Mouse (Mus musculus) stomach, embryonic 14.5 days (tissue): ENCODE data around the gene 4930415O20Rik. TPM values are rescaled to one million over a fixed set of nuclear protein-coding genes. Genes with fewer than 3 reads are reported as not detected.
"Not testable (repeated sequence)": the region's sequence is repeated elsewhere in the genome, so short reads cannot be mapped to it uniquely, and the experiment has no call there.

Experiments used
- ATAC-seq: fragments of 200-750 bp; cut with Nextera tagmentation; 2 replicates; pipeline ENCODE4 v1.8.0; 2017; ENCODE audit warnings: low read depth, moderate TSS enrichment; ENCODE audit not compliant: insufficient number of reproducible peaks, insufficient read depth, low FRiP score
- H3K27ac ChIP-seq: fragments of 300-500 bp; sonication (generic); 2 replicates; pipeline ENCODE4 v1.5.1; 2014; ENCODE audit warnings: mild to moderate bottlenecking, low read length, moderate library complexity, mixed read lengths
- H3K27me3 ChIP-seq: fragments of 300-500 bp; sonication (generic); 2 replicates; pipeline ENCODE4 v1.6.1; 2014; ENCODE audit warnings: low read length, control low read depth, mixed read lengths; ENCODE audit not compliant: control insufficient read depth, insufficient read depth
- H3K36me3 ChIP-seq: fragments of 300-500 bp; sonication (generic); 2 replicates; pipeline ENCODE4 v1.6.1; 2014; ENCODE audit warnings: mild to moderate bottlenecking, control low read depth, low read length, moderate library complexity, mixed read lengths; ENCODE audit not compliant: control insufficient read depth, insufficient read depth
- H3K4me1 ChIP-seq: fragments of 300-500 bp; sonication (generic); 2 replicates; pipeline ENCODE4 v1.6.1; 2014; ENCODE audit warnings: low read length, control low read depth, mixed read lengths; ENCODE audit not compliant: control insufficient read depth, insufficient read depth
- H3K4me2 ChIP-seq: fragments of 300-500 bp; sonication (generic); replicated peaks from 2 replicates; pipeline ENCODE4 v1.6.1; 2014; ENCODE audit warnings: low read depth, low read length, control low read depth
- H3K4me3 ChIP-seq: fragments of 300-500 bp; sonication (generic); 2 replicates; pipeline ENCODE4 v1.5.1; 2014; ENCODE audit warnings: low read depth, low read length, control low read depth
- H3K9ac ChIP-seq: fragments of 300-500 bp; sonication (generic); replicated peaks from 2 replicates; pipeline ENCODE4 v1.6.1; 2014; ENCODE audit warnings: low read depth, mild to moderate bottlenecking, control low read depth, low read length, moderate library complexity, mixed read lengths
- H3K9me3 ChIP-seq: fragments of 300-500 bp; sonication (generic); 2 replicates; pipeline ENCODE4 v1.6.1; 2016; ENCODE audit warnings: low read depth, low read length, control low read depth; ENCODE audit not compliant: control insufficient read depth
- WGBS: fragments of 180-500 bp; shearing (Covaris S2); extraction: QIAGEN DNeasy Blood & Tissue Kit; methylation state at CpG from one replicate; pipeline ENCODE4 v1.1.7; 2014; 5-methylcytosine and 5-hydroxymethylcytosine counted together
- polyA plus RNA-seq: library from polyadenylated mRNA; unstranded; fragments of >200 nt; fragmentation: Nextera tagmentation; extraction: Ambion mirVana; gene quantifications from 2 replicates; pipeline ENCODE4 v1.2.1, GENCODE M21; 2014

Gene 4930415O20Rik
- polyA plus RNA-seq, 1 experiment from 2014 or later, result not detected

- Histone ChIP-seq H3K27ac (no peak overlapping the region), H3K27me3 (no peaks in the 10 kb centered on the region), H3K36me3 (no peaks in the 10 kb centered on the region), H3K4me3 (no peak overlapping the region), H3K4me2 (no peak overlapping the region), H3K9ac (no peak overlapping the region), H3K9me3 (no peaks in the 10 kb centered on the region), H3K4me1 (no peaks in the 10 kb centered on the region)
- ATAC-seq, result peak; percentile 88
- 44% methylated on average over 5 of the region's 5 CpGs for WGBS
Measured at GRCm38 (mm10) chr15:98579795-98580464, 9.1 kb downstream of the 4930415O20Rik start.

- no peaks in the 10 kb centered on the region for H3K36me3 ChIP-seq
- no peak for ATAC-seq
- no peaks in the 10 kb centered on the region for H3K27me3 ChIP-seq
- no peak overlapping the region for H3K27ac ChIP-seq
- no peak overlapping the region for H3K9ac ChIP-seq
- no peak overlapping the region for H3K4me3 ChIP-seq
- H3K9me3 ChIP-seq, result no peaks in the 10 kb centered on the region
- H3K4me2 ChIP-seq, result no peak overlapping the region
- no peaks in the 10 kb centered on the region for H3K4me1 ChIP-seq
- 71% methylated on average over 8 of the region's 8 CpGs for WGBS
Measured at GRCm38 (mm10) chr15:98582410-98582809, 11.6 kb downstream of the 4930415O20Rik start.

DNA sequence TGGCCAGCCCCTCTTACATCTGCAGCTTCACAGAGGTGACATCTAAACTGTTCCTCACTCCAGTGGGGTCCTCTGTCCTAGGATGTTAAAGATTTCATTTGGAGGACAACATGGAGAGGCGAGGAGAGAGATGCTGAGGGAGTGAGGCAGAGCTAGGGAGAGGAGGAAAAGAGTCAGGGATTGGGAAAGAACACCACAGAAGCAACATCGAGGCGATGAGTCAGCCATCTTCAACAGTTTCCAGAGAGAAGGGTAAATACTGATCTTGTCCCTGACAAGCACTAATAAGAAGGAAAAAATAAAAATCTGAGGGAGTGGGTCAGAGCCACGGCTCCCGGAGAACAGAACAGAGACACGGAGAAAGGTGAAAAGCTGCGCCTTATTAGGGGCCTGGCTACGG lies 12.2 kb downstream of the 4930415O20Rik start:
- Histone ChIP-seq H3K9ac (no peak overlapping the region), H3K9me3 (no peaks in the 10 kb centered on the region), H3K27ac (no peak overlapping the region), H3K4me3 (no peak overlapping the region), H3K4me2 (no peak overlapping the region), H3K27me3 (no peaks in the 10 kb centered on the region), H3K4me1 (no peaks in the 10 kb centered on the region), H3K36me3 (no peaks in the 10 kb centered on the region)
- no peak for ATAC-seq
- WGBS, result 76% methylated on average over 8 of the region's 8 CpGs

GRCm38 (mm10) chr15:98585421-98585820 lies 14.6 kb downstream of the 4930415O20Rik start:
- H3K4me2 ChIP-seq, result no peak overlapping the region
- H3K27ac ChIP-seq, result no peak overlapping the region; the same call in 1 of the 2 replicates
- peaks cover 3% of the 10 kb centered on the region; the same call in 1 of the 2 replicates for H3K36me3 ChIP-seq
- H3K4me1 ChIP-seq, result no peaks in the 10 kb centered on the region
- no peaks in the 10 kb centered on the region for H3K27me3 ChIP-seq
- ATAC-seq, result no peak
- WGBS, result 32% methylated on average over 7 of the region's 7 CpGs
- H3K4me3 ChIP-seq, result no peak overlapping the region
- no peaks in the 10 kb centered on the region for H3K9me3 ChIP-seq
- H3K9ac ChIP-seq, result no peak overlapping the region

DNA sequence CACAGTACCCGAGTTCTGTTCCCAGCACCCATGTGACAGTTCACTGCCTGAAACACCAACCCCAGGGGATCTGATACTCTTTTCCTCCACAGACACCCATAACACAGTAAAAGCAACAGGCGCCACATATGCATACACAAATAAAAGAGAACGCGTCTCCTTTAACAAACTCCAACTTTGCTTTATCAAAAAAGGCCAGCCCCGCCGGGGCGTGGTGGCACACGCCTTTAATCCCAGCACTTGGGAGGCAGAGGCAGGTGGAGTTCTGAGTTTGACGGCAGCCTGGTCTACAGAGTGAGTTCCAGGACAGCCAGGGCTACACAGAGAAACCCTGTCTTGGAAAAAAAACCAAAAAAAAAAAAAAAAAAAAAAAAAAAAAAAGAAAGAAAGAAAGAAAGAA lies 15.3 kb downstream of the 4930415O20Rik start:
- ATAC-seq, H3K4me3 ChIP-seq, H3K9ac ChIP-seq, H3K4me1 ChIP-seq, H3K36me3 ChIP-seq, H3K27me3 ChIP-seq, H3K9me3 ChIP-seq, H3K4me2 ChIP-seq, H3K27ac ChIP-seq: not testable (repeated sequence)
- 66% methylated on average over 9 of the region's 9 CpGs for WGBS

GRCm38 (mm10) chr15:98587751-98588150 lies 16.9 kb downstream of the 4930415O20Rik start:
- Histone ChIP-seq H3K27ac (no peak overlapping the region), H3K4me2 (no peak overlapping the region), H3K36me3 (peaks cover 16% of the 10 kb centered on the region; the same call in 1 of the 2 replicates), H3K4me3 (no peak overlapping the region), H3K9ac (no peak overlapping the region), H3K27me3 (no peaks in the 10 kb centered on the region), H3K9me3 (no peaks in the 10 kb centered on the region), H3K4me1 (no peaks in the 10 kb centered on the region)
- WGBS, result 87% methylated on average over 11 of the region's 11 CpGs
- ATAC-seq, result no peak

GRCm38 (mm10) chr15:98589640-98590336 lies 19.0 kb downstream of the 4930415O20Rik start:
- 51% methylated on average over 7 of the region's 7 CpGs for WGBS
- no peak for ATAC-seq
- H3K36me3 ChIP-seq, result peaks cover 33% of the 10 kb centered on the region

GRCm38 (mm10) chr15:98591396-98591795 lies 20.6 kb downstream of the 4930415O20Rik start:
- 66% methylated on average over 4 of the region's 4 CpGs for WGBS

More at GRCm38 (mm10) chr15:98589640-98590336, 19.0 kb downstream of the 4930415O20Rik start:
- Histone ChIP-seq H3K27ac (no peak overlapping the region), H3K27me3 (no peaks in the 10 kb centered on the region), H3K9ac (no peak overlapping the region), H3K4me2 (no peak overlapping the region), H3K4me3 (no peak overlapping the region), H3K9me3 (no peaks in the 10 kb centered on the region), H3K4me1 (no peaks in the 10 kb centered on the region)

More at GRCm38 (mm10) chr15:98591396-98591795, 20.6 kb downstream of the 4930415O20Rik start:
- Histone ChIP-seq H3K27ac (no peak overlapping the region), H3K27me3 (no peaks in the 10 kb centered on the region), H3K4me3 (no peak overlapping the region), H3K36me3 (peaks cover 49% of the 10 kb centered on the region), H3K4me2 (no peak overlapping the region), H3K9ac (no peak overlapping the region), H3K9me3 (no peaks in the 10 kb centered on the region), H3K4me1 (no peaks in the 10 kb centered on the region)
- no peak for ATAC-seq
